Mouse (Mus musculus) testis, adult 2 months (tissue): ENCODE results near the gene Cmtm3.

Source experiments
- CTCF ChIP-seq: fragments of 200-500 bp; IDR thresholded peaks from 2 replicates; pipeline ENCODE4 v1.5.1; 2012; ENCODE audit warnings: low read depth, mild to moderate bottlenecking, inconsistent platforms, low read length, moderate library complexity; ENCODE audit not compliant: control insufficient read depth, insufficient read depth, insufficient replicate concordance
- POLR2A ChIP-seq: fragments of 200-500 bp; IDR thresholded peaks from 2 replicates; pipeline ENCODE4 v1.6.1; 2012; ENCODE audit warnings: low read depth, mild to moderate bottlenecking, inconsistent platforms, low read length, moderate library complexity; ENCODE audit not compliant: control insufficient read depth

DNA sequence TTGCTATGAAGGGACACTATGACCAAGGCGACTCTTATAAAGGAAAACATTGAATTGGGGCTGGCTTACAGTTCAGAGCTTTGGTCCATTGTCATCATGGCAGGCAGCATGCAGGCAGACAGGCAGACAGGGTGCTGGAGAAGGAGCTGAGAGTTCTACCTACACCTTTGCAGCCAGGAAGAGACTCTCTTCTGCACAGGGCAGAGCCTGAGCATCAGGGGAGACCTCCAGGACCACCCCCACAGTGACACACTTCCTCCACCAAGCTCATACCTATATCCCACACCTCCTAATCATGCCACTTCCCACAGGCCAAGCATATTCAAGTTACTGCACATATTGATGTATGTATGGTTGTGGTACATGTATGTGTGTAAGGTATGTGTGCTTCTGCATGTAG, 2.4 kb upstream of the Cmtm3 start:
- TF ChIP-seq CTCF = no peak
- no peak for TF ChIP-seq POLR2A
